8 mouse cellular contexts compared by ENCODE assay signal in genomic region chr3:103382872-103383567, GRCm38 (mm10).
DNase-seq lines count a peak whose midpoint lies in the region; ATAC-seq and TF ChIP-seq lines count a peak whose summit lies in the region.

No protein-coding gene starts in this region.

- no peak overlapping the region for H3K4me3 ChIP-seq in C2C12 (ENCODE audit: insufficient read depth, poor library complexity, severe bottlenecking)
- H3K4me3 ChIP-seq in erythroblast, embryonic 14.5 days (replicated peaks) = peak overlapping the region; percentile 7
- H3K4me3 ChIP-seq in heart, embryonic 13.5 days = peak overlapping the region; percentile 7; the same call in 1 of the 2 replicates
- H3K4me3 ChIP-seq in kidney, postnatal 0 days (replicated peaks; ENCODE audit: low read depth, low read length) = no peak overlapping the region
- 0 out of 2 replicates have a peak overlapping the region, but pooled peaks have one; percentile 10 for H3K4me3 ChIP-seq in liver, embryonic 11.5 days (ENCODE audit: low read depth, low read length)

- no peaks in the 10 kb centered on the region for H3K79me3 ChIP-seq in C2C12 (ENCODE audit: low read depth)

- WGBS in heart, embryonic 13.5 days = 18% methylated on average over 17 of the region's 17 CpGs
- 16% methylated on average over 17 of the region's 17 CpGs for WGBS in kidney, postnatal 0 days
- 21% methylated on average over 17 of the region's 17 CpGs for WGBS in liver, embryonic 11.5 days

- H3K79me2 ChIP-seq in C2C12 (ENCODE audit: control insufficient read depth, insufficient read depth) = no peaks in the 10 kb centered on the region

- no peak overlapping the region; the same call in 1 of the 2 replicates for H3K9ac ChIP-seq in heart, embryonic 13.5 days
- H3K9ac ChIP-seq in kidney, postnatal 0 days (ENCODE audit: low read depth, low read length) = no peak overlapping the region
- no peak overlapping the region for H3K9ac ChIP-seq in liver, embryonic 11.5 days (ENCODE audit: low read depth, low read length)

- H3K27me3 ChIP-seq in C2C12 (ENCODE audit: control insufficient read depth, insufficient read depth, insufficient read length) = no peaks in the 10 kb centered on the region
- H3K27me3 ChIP-seq in erythroblast, embryonic 14.5 days (ENCODE audit: control insufficient read depth) = no peaks in the 10 kb centered on the region
- no peaks in the 10 kb centered on the region for H3K27me3 ChIP-seq in heart, embryonic 13.5 days (replicated peaks)
- no peaks in the 10 kb centered on the region for H3K27me3 ChIP-seq in kidney, postnatal 0 days (ENCODE audit: insufficient read depth, low read length)
- no peaks in the 10 kb centered on the region for H3K27me3 ChIP-seq in liver, embryonic 11.5 days (replicated peaks; ENCODE audit: control insufficient read depth, insufficient read depth, low read length)
- H3K27me3 ChIP-seq in splenic B cell, adult 2 months (ENCODE audit: control insufficient read depth, insufficient read depth, low read length, poor library complexity, severe bottlenecking) = no peaks in the 10 kb centered on the region

- DNase-seq in brain, adult 2 months (ENCODE audit: low read depth, low spot score) = peak; percentile 93
- DNase-seq in kidney, postnatal 0 days (ENCODE audit: low spot score) = peak; percentile 97
- peak; percentile 86 for DNase-seq in liver, embryonic 11.5 days (ENCODE audit: low spot score)
- DNase-seq in naive thymus-derived CD4-positive, alpha-beta T cell, adult 2 months (ENCODE audit: low read depth) = peak; percentile 96
- DNase-seq in splenic B cell, adult 2 months (ENCODE audit: low read depth, low spot score) = peak; percentile 95

- H3K4me2 ChIP-seq in heart, embryonic 13.5 days = peak overlapping the region; percentile 43
- H3K4me2 ChIP-seq in kidney, postnatal 0 days (ENCODE audit: low read length) = peak overlapping the region; percentile 44
- peak overlapping the region; percentile 32 for H3K4me2 ChIP-seq in liver, embryonic 11.5 days

- no peak overlapping the region for H3K27ac ChIP-seq in heart, embryonic 13.5 days (replicated peaks)
- no peak overlapping the region for H3K27ac ChIP-seq in kidney, postnatal 0 days
- no peak overlapping the region for H3K27ac ChIP-seq in liver, embryonic 11.5 days (ENCODE audit: low read depth, low read length)

- ATAC-seq in heart, embryonic 13.5 days (ENCODE audit: extremely low read depth, insufficient number of reproducible peaks, low FRiP score, low TSS enrichment) = no peak; the same call in 1 of the 2 replicates
- peak; percentile 55 for ATAC-seq in kidney, postnatal 0 days (replicated peaks; ENCODE audit: low FRiP score, low read depth)
- peak; percentile 59 for ATAC-seq in liver, embryonic 11.5 days (replicated peaks; ENCODE audit: low FRiP score)

- H3ac ChIP-seq in C2C12 (ENCODE audit: control insufficient read depth, insufficient read length, low read depth) = no peak overlapping the region

- TF ChIP-seq CTCF in C2C12 (IDR thresholded peaks at IDR 0.05; ENCODE audit: control insufficient read depth, insufficient read depth, insufficient read length) = peak; percentile 93
- TF ChIP-seq CTCF in kidney, postnatal 0 days (IDR thresholded peaks at IDR 0.05; ENCODE audit: low read depth) = peak; percentile 100

- peaks cover 38% of the 10 kb centered on the region for H3K4me1 ChIP-seq in erythroblast, embryonic 14.5 days (ENCODE audit: control insufficient read depth)
- peaks cover 11% of the 10 kb centered on the region for H3K4me1 ChIP-seq in heart, embryonic 13.5 days
- H3K4me1 ChIP-seq in kidney, postnatal 0 days (replicated peaks; ENCODE audit: insufficient read depth, low read length) = no peaks in the 10 kb centered on the region
- peaks cover 11% of the 10 kb centered on the region for H3K4me1 ChIP-seq in liver, embryonic 11.5 days (replicated peaks; ENCODE audit: control insufficient read depth, insufficient read depth, low read length)

- H3K36me3 ChIP-seq in C2C12 (ENCODE audit: control insufficient read depth, insufficient read depth) = no peaks in the 10 kb centered on the region
- H3K36me3 ChIP-seq in erythroblast, embryonic 14.5 days (ENCODE audit: control insufficient read depth) = no peaks in the 10 kb centered on the region
- no peaks in the 10 kb centered on the region for H3K36me3 ChIP-seq in heart, embryonic 13.5 days
- no peaks in the 10 kb centered on the region for H3K36me3 ChIP-seq in kidney, postnatal 0 days (ENCODE audit: insufficient read depth, low read length)
- no peaks in the 10 kb centered on the region for H3K36me3 ChIP-seq in liver, embryonic 11.5 days (ENCODE audit: control insufficient read depth, insufficient read depth, low read length)
- H3K36me3 ChIP-seq in splenic B cell, adult 2 months (ENCODE audit: control insufficient read depth, insufficient read depth, low read length, poor library complexity, severe bottlenecking) = no peaks in the 10 kb centered on the region

- H3K9me3 ChIP-seq in erythroblast, embryonic 14.5 days (ENCODE audit: control insufficient read depth, low read length) = no peaks in the 10 kb centered on the region; the same call in 1 of the 2 replicates
- H3K9me3 ChIP-seq in heart, embryonic 13.5 days = peaks cover 5% of the 10 kb centered on the region; the same call in 1 of the 2 replicates
- no peaks in the 10 kb centered on the region for H3K9me3 ChIP-seq in kidney, postnatal 0 days (replicated peaks; ENCODE audit: low read length)
- no peaks in the 10 kb centered on the region; the same call in 1 of the 2 replicates for H3K9me3 ChIP-seq in liver, embryonic 11.5 days (ENCODE audit: control insufficient read depth, low read length)

TF ChIP-seq in C2C12, 6 proteins besides CTCF, POLR2A, EP300 and RAD21:
- no peak for TF ChIP-seq FOSL1 (IDR thresholded peaks at IDR 0.05; ENCODE audit: insufficient read depth, low read length, poor library complexity, severe bottlenecking)
- TF ChIP-seq CEBPB (IDR thresholded peaks at IDR 0.05; ENCODE audit: low read depth) = no peak
- TF ChIP-seq USF1 (IDR thresholded peaks at IDR 0.05; ENCODE audit: low read depth) = no peak

Comparison
In these comparisons a context has a peak if more than half of its experiments do, and no peak if none do; other contexts are left out.
1. H3K4me3 ChIP-seq: peak in erythroblast, embryonic 14.5 days (single experiment), heart, embryonic 13.5 days (single experiment) and liver, embryonic 11.5 days (single experiment); none in C2C12 (single experiment) and kidney, postnatal 0 days (single experiment).
2. Peak in every context shown above with its lines, with median percentiles within 50 percentile points of each other: DNase-seq and H3K4me2 ChIP-seq.